Mouse (Mus musculus) heart, adult 2 months (tissue): ENCODE measurements around the gene Dnm2.

Experiments used
- CTCF ChIP-seq: fragments of 200-600 bp; IDR thresholded peaks from 2 replicates; pipeline ENCODE4 v1.8.1; 2022; ENCODE audit warnings: antibody characterized with exemption, mild to moderate bottlenecking, moderate library complexity
- POLR2A ChIP-seq: fragments of 200-500 bp; IDR thresholded peaks from 2 replicates; pipeline ENCODE4 v1.6.1; 2011; ENCODE audit warnings: mild to moderate bottlenecking, low read depth, low read length, control low read depth; ENCODE audit not compliant: insufficient read depth

DNA sequence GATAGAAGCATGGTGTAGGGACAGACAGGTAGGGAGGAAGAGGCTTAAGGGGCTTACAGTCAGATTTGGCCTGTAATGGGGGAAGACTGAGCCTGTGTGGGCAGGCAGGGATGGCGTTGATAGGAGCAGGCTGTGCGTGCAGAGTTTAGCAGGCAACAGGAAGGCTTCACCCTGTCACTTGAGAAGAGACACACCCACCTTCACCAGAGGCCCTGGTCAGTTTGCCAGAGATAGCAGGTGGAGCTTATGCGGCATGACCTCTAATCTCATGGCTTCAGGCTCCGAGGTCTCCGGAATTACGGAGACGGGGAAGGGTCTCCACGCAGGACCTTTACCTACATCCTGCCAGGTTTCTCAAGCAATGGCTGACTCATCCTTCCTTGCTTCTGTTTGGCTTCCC lies 27.2 kb downstream of the Dnm2 start:
- TF ChIP-seq CTCF (no peak), POLR2A (no peak)
